Mouse (Mus musculus) lung, embryonic 14.5 days (tissue): ENCODE measurements at regions not wholly inside any gene's neighbourhood (a gene's known extent, or its start where the extent isn't known, plus 50 kb on each side); places are given as distances from the start of the nearest gene placed in this dataset.
A peak's percentile ranks its signal among the peaks of the same experiment; 100 is the strongest.

Source experiments
- ATAC-seq: fragments of 200-750 bp; cut with Nextera tagmentation; 2 replicates; pipeline ENCODE4 v1.8.0; 2017; ENCODE audit warnings: mild to moderate bottlenecking, moderate TSS enrichment, moderate library complexity; ENCODE audit not compliant: insufficient read depth
- DNase-seq: peaks from one replicate; pipeline ENCODE4 v3.0.0-alpha.2; 2015
- H3K27ac ChIP-seq: fragments of 300-500 bp; sonication (generic); 2 replicates; pipeline ENCODE4 v1.5.1; 2014; ENCODE audit warnings: low read depth, mild to moderate bottlenecking, moderate library complexity
- H3K27me3 ChIP-seq: fragments of 300-500 bp; sonication (generic); 2 replicates; pipeline ENCODE4 v1.6.1; 2014; ENCODE audit warnings: low read length, control low read depth; ENCODE audit not compliant: insufficient read depth
- H3K36me3 ChIP-seq: fragments of 300-500 bp; sonication (generic); 2 replicates; pipeline ENCODE4 v1.6.1; 2014; ENCODE audit warnings: control low read depth; ENCODE audit not compliant: insufficient read depth
- H3K4me1 ChIP-seq: fragments of 300-500 bp; sonication (generic); 2 replicates; pipeline ENCODE4 v1.6.1; 2014; ENCODE audit warnings: antibody characterized with exemption, control low read depth; ENCODE audit not compliant: insufficient read depth
- H3K4me2 ChIP-seq: fragments of 300-500 bp; sonication (generic); 2 replicates; pipeline ENCODE4 v1.6.1; 2014; ENCODE audit warnings: mild to moderate bottlenecking
- H3K4me3 ChIP-seq: fragments of 300-500 bp; sonication (generic); 2 replicates; pipeline ENCODE4 v1.5.1; 2014; ENCODE audit warnings: low read depth, low read length
- H3K9ac ChIP-seq: fragments of 300-500 bp; sonication (generic); 2 replicates; pipeline ENCODE4 v1.6.1; 2014
- H3K9me3 ChIP-seq: fragments of 300-500 bp; sonication (generic); 2 replicates; pipeline ENCODE4 v1.6.1; 2016; ENCODE audit warnings: low read depth, low read length, control low read depth
- CTCF ChIP-seq: IDR thresholded peaks from 2 replicates; pipeline ENCODE4 v1.5.1; 2016; ENCODE audit warnings: antibody characterized with exemption, low read depth
- WGBS: fragments of 180-500 bp; shearing (Covaris S2); extraction: QIAGEN DNeasy Blood & Tissue Kit; methylation state at CpG from one replicate; pipeline ENCODE4 v1.1.7; 2014; 5-methylcytosine and 5-hydroxymethylcytosine counted together

DNA sequence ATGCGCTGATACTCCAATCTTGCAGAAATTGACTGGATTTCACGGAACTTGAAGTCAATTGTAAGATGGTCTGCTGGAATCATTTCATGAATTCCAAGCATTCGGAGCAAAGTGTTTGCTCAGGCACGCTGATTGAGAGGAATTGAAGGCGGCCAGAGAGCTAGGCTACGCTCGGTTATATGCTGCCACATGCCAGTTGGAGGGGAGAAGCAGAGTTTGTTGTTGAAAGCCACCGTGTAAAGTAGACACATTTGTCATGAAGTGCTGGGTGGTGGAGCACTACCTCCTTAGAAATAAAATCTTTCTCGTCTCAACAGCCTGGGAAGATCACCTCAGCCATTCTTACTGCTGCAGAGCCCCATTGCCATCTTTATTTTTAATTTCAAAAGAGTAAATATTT is 175.3 kb upstream of the Frg1 start:
- whole genome bisulfite sequencing, result 47% methylated on average over 9 of the region's 9 CpGs
- Histone ChIP-seq H3K9ac (no peak overlapping the region), H3K9me3 (no peaks in the 10 kb centered on the region), H3K4me3 (no peak overlapping the region), H3K4me2 (0 out of 2 replicates have a peak overlapping the region, but pooled peaks have one; percentile 7), H3K4me1 (no peaks in the 10 kb centered on the region), H3K36me3 (no peaks in the 10 kb centered on the region), H3K27ac (no peak overlapping the region), H3K27me3 (no peaks in the 10 kb centered on the region)
- ATAC-seq (peak; percentile 56; the same call in 1 of the 2 replicates), DNase-seq (peak; percentile 41)
- TF ChIP-seq CTCF, result no peak

DNA sequence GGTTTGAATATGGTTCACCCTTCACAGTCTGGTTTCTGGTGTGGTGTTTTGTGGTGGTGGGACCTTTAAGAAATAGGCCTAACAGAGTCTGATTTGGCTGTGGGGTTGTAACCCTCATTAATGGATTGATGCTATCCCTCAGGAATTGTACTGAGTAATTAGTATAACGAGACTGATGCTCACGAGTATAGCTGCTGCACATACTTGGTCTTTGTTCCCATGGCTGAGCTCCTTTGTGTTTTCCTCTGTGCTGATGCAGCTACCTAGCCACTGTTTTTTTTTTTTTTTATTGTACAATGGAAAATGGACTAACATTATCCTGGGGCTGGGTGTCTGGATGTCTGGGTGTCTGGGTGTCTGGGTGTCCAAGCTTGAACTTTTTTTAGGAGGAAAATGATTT is 171.3 kb upstream of the Frg1 start:
- no peaks in the 10 kb centered on the region for H3K27me3 ChIP-seq
- H3K36me3 ChIP-seq, result no peaks in the 10 kb centered on the region
- H3K4me3 ChIP-seq, result no peak overlapping the region
- H3K4me2 ChIP-seq, result no peak overlapping the region
- no peaks in the 10 kb centered on the region for H3K9me3 ChIP-seq
- H3K9ac ChIP-seq, result no peak overlapping the region
- H3K4me1 ChIP-seq, result no peaks in the 10 kb centered on the region
- no peak for DNase-seq
- ATAC-seq, result no peak
- no peak overlapping the region for H3K27ac ChIP-seq
- WGBS, result 83% methylated on average over 2 of the region's 2 CpGs
- no peak for TF ChIP-seq CTCF

DNA sequence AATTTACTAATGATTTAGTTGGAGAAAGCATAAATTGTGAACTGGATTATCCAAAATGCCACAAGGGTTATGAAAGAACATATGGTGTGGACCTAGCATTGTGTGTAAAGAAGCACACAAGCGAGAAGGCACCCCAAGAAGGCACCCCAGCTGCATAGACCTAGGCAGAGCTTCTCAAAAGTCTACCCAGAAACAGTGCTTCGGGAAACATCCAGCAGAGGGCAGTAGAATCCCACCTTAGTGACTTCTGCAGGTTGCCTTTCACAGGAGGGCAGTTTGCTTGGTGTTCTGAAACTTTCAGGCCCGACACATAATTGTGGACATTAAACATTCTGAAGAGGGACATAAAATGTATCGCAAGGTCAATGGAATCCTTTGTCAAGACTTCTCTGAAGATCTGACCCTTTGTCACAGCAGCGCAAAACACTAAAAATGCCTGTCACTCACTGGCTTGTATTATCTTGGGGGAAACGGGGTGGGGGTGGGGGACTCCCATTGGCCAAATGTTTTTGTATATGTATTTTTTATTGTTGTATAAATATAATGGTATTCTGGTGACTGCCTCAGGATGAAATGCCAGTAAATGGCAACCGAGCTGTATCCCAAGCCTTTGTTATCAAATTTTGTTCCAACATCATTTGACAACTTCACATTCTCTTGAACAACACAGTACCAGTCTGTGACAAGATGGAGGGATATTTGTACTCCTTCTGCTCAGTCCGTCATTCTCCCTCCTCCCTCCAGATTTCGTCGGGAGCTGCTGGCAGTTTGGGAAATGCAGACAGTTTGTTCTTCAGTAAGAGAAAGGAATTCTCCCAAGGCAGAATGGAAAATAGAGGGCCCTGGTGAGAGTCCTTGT is 156.4 kb upstream of the Frg1 start:
- H3K9ac ChIP-seq, result no peak overlapping the region
- TF ChIP-seq CTCF, result peak; percentile 90
- no peaks in the 10 kb centered on the region for H3K4me1 ChIP-seq
- H3K27me3 ChIP-seq, result no peaks in the 10 kb centered on the region
- ATAC-seq (peak; percentile 75), DNase-seq (peak; percentile 92)
- H3K9me3 ChIP-seq, result no peaks in the 10 kb centered on the region
- no peak overlapping the region for H3K4me2 ChIP-seq
- H3K27ac ChIP-seq, result no peak overlapping the region
- no peaks in the 10 kb centered on the region for H3K36me3 ChIP-seq
- no peak overlapping the region for H3K4me3 ChIP-seq
- WGBS, result 32% methylated on average over 10 of the region's 10 CpGs

DNA sequence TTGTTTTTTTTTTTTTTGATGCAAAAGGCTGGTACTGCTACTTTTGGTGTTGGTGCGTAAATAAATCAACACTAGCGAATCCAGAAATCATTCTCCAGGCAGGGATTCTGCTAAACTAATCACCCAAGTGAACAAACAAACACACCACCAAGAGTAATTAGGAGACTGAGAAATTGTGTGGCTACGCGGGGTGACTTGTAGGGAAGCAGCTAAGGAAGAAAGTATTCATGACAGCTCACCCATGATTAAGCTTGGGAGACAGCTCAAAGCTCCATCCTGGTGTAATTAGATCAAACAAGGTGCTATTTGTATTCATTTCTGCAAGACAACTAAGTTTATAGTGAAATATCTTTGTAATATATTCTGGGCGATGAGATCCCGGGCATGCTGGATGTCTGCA is 153.7 kb upstream of the Frg1 start:
- Histone ChIP-seq H3K36me3 (no peaks in the 10 kb centered on the region), H3K9ac (no peak overlapping the region), H3K9me3 (no peaks in the 10 kb centered on the region), H3K4me3 (no peak overlapping the region), H3K4me2 (no peak overlapping the region), H3K27me3 (no peaks in the 10 kb centered on the region), H3K27ac (no peak overlapping the region), H3K4me1 (no peaks in the 10 kb centered on the region)
- WGBS, result 77% methylated on average over 6 of the region's 6 CpGs
- ATAC-seq (no peak), DNase-seq (no peak)
- no peak for TF ChIP-seq CTCF

DNA sequence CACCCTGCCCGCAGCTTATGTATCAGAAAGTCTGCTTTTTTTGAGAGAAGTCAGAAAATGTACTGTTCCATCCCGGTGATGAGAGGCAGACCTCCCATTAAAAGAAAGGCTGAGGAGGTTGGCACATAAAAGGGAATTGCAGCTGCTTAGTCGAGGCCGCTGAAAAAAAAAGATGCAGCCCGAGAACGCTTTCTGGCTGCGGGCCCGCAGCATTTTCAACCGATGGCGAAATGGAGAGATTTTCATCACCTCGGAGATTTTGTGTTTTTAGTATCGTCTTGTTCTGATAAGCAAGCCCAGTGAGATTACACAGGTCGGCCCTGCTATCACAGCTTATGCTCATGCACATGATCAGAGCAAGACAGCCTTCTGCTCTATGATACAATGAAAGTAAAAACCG is 145.1 kb upstream of the Frg1 start:
- WGBS, result 64% methylated on average over 14 of the region's 14 CpGs
- no peaks in the 10 kb centered on the region for H3K36me3 ChIP-seq
- no peak overlapping the region for H3K4me3 ChIP-seq
- no peak overlapping the region for H3K4me2 ChIP-seq
- no peak for TF ChIP-seq CTCF
- H3K9me3 ChIP-seq, result no peaks in the 10 kb centered on the region
- no peaks in the 10 kb centered on the region for H3K4me1 ChIP-seq
- no peaks in the 10 kb centered on the region for H3K27me3 ChIP-seq
- no peak overlapping the region for H3K27ac ChIP-seq
- no peak for ATAC-seq
- no peak overlapping the region for H3K9ac ChIP-seq
- DNase-seq, result no peak

DNA sequence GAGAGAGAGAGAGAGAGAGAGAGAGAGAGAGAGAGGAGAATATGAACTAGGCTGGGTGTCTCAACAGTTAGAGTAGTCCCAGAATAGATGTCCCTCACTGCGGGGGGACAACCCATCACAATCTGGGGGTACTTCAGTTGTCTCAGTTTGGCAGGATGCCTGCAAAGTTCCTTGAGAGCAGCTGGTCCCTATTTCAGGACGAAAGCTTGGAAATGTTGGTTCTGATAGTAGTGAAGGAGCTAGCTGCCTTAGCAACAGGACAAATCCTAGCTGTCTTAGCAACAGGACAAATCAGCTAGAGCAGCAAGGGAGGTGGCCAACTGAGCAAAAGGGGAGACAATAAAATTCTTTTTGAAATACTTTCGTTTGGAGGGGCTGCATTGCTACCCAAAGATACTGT is 139.9 kb upstream of the Frg1 start:
- ATAC-seq (no peak), DNase-seq (no peak)
- TF ChIP-seq CTCF, result no peak
- no peaks in the 10 kb centered on the region for H3K9me3 ChIP-seq
- no peak overlapping the region for H3K27ac ChIP-seq
- H3K27me3 ChIP-seq, result no peaks in the 10 kb centered on the region
- H3K36me3 ChIP-seq, result no peaks in the 10 kb centered on the region
- H3K4me2 ChIP-seq, result no peak overlapping the region
- H3K4me1 ChIP-seq, result no peaks in the 10 kb centered on the region
- H3K4me3 ChIP-seq, result no peak overlapping the region
- no peak overlapping the region for H3K9ac ChIP-seq
- 48% methylated on average over 3 of the region's 3 CpGs for WGBS

DNA sequence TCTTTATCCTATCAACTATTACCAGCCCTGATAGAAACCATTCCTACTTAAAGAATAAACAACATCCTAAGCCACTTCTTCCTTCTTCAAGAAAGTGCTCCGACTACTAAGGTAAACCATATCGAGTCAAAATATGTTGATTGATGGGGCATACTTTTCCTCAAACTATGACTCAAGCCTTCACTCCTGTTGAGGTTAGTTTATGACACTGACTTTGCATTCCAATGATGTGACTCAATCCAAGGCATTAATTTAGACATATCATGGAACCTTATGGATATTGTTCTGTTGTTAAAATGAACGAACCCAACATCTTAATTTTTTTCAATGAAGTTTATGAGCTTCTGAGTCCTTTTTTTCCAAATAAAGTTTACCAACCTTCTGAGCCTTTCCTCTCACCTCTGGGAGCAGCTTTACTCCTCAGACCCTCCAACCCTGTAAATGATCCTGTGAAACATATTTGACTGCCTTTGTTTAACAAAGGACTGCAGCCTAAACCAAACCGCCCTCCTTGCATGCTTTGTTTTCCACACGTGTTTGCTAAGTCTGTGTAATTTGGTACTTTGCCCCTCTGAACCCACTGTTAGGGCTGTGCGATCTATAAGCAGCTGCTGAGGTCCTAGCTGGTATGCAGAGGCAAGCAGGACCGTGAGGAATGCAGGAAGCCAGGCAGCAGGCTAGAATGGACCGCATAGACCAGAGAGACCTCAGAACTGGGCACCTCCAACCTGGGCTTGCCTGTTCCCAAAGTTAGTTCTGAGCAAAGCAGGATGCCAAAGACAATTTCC is 136.1 kb upstream of the Frg1 start:
- H3K27me3 ChIP-seq, result no peaks in the 10 kb centered on the region
- no peaks in the 10 kb centered on the region for H3K4me1 ChIP-seq
- no peak for TF ChIP-seq CTCF
- H3K9me3 ChIP-seq, result no peaks in the 10 kb centered on the region
- no peak overlapping the region for H3K4me2 ChIP-seq
- H3K9ac ChIP-seq, result no peak overlapping the region
- 42% methylated on average over 8 of the region's 8 CpGs for WGBS
- no peak overlapping the region for H3K27ac ChIP-seq
- no peaks in the 10 kb centered on the region for H3K36me3 ChIP-seq
- no peak for DNase-seq
- 0 out of 2 replicates have a peak, but pooled peaks have one; percentile 45 for ATAC-seq
- H3K4me3 ChIP-seq, result no peak overlapping the region
